Comparison of ENCODE assay signal across 18 mouse cellular contexts in the genomic region with DNA sequence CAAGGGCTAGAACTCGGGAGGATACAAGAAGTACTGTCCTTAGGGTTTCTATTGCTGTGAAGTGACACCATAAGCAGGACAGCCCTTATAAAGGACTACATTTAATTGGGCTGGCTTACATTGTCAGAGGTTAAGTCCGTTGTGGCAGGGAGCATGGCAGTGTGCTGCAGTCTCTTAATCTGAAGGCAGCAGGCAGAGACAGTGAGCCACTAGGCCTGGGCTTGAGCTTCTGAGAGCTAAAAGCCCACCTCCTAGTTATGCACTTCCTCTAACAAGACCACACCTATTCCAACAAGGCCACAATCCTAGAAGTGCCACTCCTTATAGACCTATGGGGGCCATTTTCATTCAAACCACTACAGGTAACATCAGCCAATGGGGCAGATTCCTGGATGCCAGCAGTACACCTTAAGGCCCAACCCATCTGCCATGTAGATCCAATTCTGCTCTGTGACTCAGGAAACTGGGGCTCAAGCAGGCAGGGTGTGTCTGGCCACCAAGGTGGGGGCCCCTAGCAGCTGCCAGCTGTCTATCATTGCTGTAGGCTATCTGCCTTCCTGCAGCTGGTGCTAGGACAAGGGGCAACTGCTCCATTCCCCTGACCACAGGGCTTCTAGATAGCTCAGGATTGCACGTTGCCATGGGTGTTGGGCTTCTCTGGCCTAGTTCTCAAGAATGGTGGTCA. TPM values are rescaled to one million over a fixed set of nuclear protein-coding genes. Genes with fewer than 3 reads are reported as not detected.
DNase-seq lines count a peak whose midpoint lies in the region; ATAC-seq and TF ChIP-seq lines count a peak whose summit lies in the region.
"Had no signal": no experiment of that assay in that cellular context is flagged by ENCODE, and none has a peak within 500 bp of the region (broad histone marks: within the 10 kb centered on the region; RNA-seq: fewer than 3 reads in every experiment).

No protein-coding gene starts in this region.

- no peak overlapping the region for H3K9ac ChIP-seq in intestine, embryonic 14.5 days (ENCODE audit: low read length)
- H3K9ac ChIP-seq in liver, postnatal 0 days (replicated peaks), result no peak overlapping the region
- H3K9ac ChIP-seq: forebrain, embryonic 12.5 days; heart, embryonic 15.5 days; midbrain, embryonic 15.5 days had no signal

- 86% methylated on average over 3 of the region's 3 CpGs for WGBS in intestine, embryonic 14.5 days
- 53% methylated on average over 3 of the region's 3 CpGs for WGBS in liver, postnatal 0 days (ENCODE audit: insufficient replicate concordance)
- WGBS in cerebellum, adult 2 months, result 83% methylated on average over 3 of the region's 3 CpGs

- no peak overlapping the region for H3K4me2 ChIP-seq in intestine, embryonic 14.5 days (ENCODE audit: low read length)
- no peak overlapping the region for H3K4me2 ChIP-seq in liver, postnatal 0 days (ENCODE audit: low read depth, low read length)
- H3K4me2 ChIP-seq: forebrain, embryonic 12.5 days; heart, embryonic 15.5 days; midbrain, embryonic 15.5 days had no signal

- intact Hi-C loops in left cerebral cortex, postnatal 25 days (cut with DNase I), result no loop called here

- ATAC-seq in megakaryocyte, adult 5-6 weeks (ENCODE audit: poor library complexity, severe bottlenecking), result no peak
- 0 out of 2 replicates have a peak, but pooled peaks have one; percentile 30 for ATAC-seq in intestine, embryonic 14.5 days (replicated peaks; ENCODE audit: low FRiP score, low TSS enrichment, low read depth)
- ATAC-seq in liver, postnatal 0 days, result peak; percentile 93
- ATAC-seq: hindbrain, postnatal 0 days; midbrain, embryonic 15.5 days had no signal

- peak overlapping the region; percentile 19 for H3K4me3 ChIP-seq in megakaryocyte, embryonic 14.5 days (replicated peaks)
- no peak overlapping the region for H3K4me3 ChIP-seq in intestine, embryonic 14.5 days (ENCODE audit: low read depth, low read length)
- no peak overlapping the region for H3K4me3 ChIP-seq in liver, postnatal 0 days (ENCODE audit: low read depth, low read length)
- H3K4me3 ChIP-seq in cerebellum, adult 2 months (replicated peaks; ENCODE audit: insufficient read depth, low read depth, low read length), result no peak overlapping the region
- H3K4me3 ChIP-seq: embryonic facial prominence, embryonic 10.5 days; forebrain, embryonic 12.5 days; heart, embryonic 15.5 days; midbrain, embryonic 15.5 days had no signal

- H3K27ac ChIP-seq in intestine, embryonic 14.5 days (ENCODE audit: low read depth), result no peak overlapping the region
- peak overlapping the region; percentile 29; the same call in 1 of the 2 replicates for H3K27ac ChIP-seq in liver, postnatal 0 days (ENCODE audit: low read depth)
- H3K27ac ChIP-seq in cerebellum, adult 2 months (ENCODE audit: insufficient read depth, low read length), result no peak overlapping the region
- H3K27ac ChIP-seq: forebrain, embryonic 12.5 days; heart, embryonic 15.5 days; hindbrain, postnatal 0 days; midbrain, embryonic 15.5 days had no signal

- TF ChIP-seq POLR2A in cerebellum, adult 2 months (IDR thresholded peaks at IDR 0.05; ENCODE audit: borderline replicate concordance, insufficient read depth, low read length), result no peak

- no peak for DNase-seq in intestine, embryonic 14.5 days (ENCODE audit: low spot score)
- DNase-seq in liver, postnatal 0 days, result peak; percentile 37
- no peak for DNase-seq in right cerebral cortex, postnatal 10 days (ENCODE audit: low spot score in 2 of 2)
- no peak for DNase-seq in kidney, postnatal 10 days
- no peak for DNase-seq in cerebellum, adult 2 months
- DNase-seq in left cerebral cortex, postnatal 25 days (ENCODE audit: low spot score in 2 of 2), result no peak
- DNase-seq: cerebellum, adult 18-20 months; gastrocnemius, postnatal 10 days; kidney, postnatal 36 days; lung, postnatal 10 days; right cerebral cortex, postnatal 25 days had no signal

- H3K9me3 ChIP-seq in megakaryocyte, embryonic 14.5 days, result peaks cover 18% of the 10 kb centered on the region
- 0 out of 2 replicates have a peak, but pooled peaks cover 5% of the 10 kb centered on the region for H3K9me3 ChIP-seq in intestine, embryonic 14.5 days (ENCODE audit: control insufficient read depth, low read length)
- H3K9me3 ChIP-seq in liver, postnatal 0 days (ENCODE audit: low read length), result no peaks in the 10 kb centered on the region; the same call in 1 of the 2 replicates
- H3K9me3 ChIP-seq: embryonic facial prominence, embryonic 10.5 days; forebrain, embryonic 12.5 days; heart, embryonic 15.5 days; midbrain, embryonic 15.5 days had no signal

- H3K36me3 ChIP-seq in megakaryocyte, embryonic 14.5 days (replicated peaks; ENCODE audit: low read length), result peaks cover 55% of the 10 kb centered on the region
- H3K36me3 ChIP-seq in intestine, embryonic 14.5 days (ENCODE audit: control insufficient read depth, insufficient read depth, low read length), result peaks cover 20% of the 10 kb centered on the region
- peaks cover 7% of the 10 kb centered on the region; the same call in 1 of the 2 replicates for H3K36me3 ChIP-seq in liver, postnatal 0 days (replicated peaks; ENCODE audit: insufficient read depth, low read length)
- H3K36me3 ChIP-seq: midbrain, embryonic 15.5 days had no signal

- no peak for TF ChIP-seq CTCF in liver, postnatal 0 days (IDR thresholded peaks at IDR 0.05; ENCODE audit: low read depth)
- no peak for TF ChIP-seq CTCF in cerebellum, adult 2 months (IDR thresholded peaks at IDR 0.05; ENCODE audit: borderline replicate concordance, insufficient read depth, low read depth, low read length)

- peak; percentile 77 for TF ChIP-seq EP300 in liver, postnatal 0 days (IDR thresholded peaks at IDR 0.05; ENCODE audit: low read depth)

- H3K27me3 ChIP-seq in megakaryocyte, embryonic 14.5 days (replicated peaks), result no peaks in the 10 kb centered on the region
- H3K27me3 ChIP-seq in intestine, embryonic 14.5 days (replicated peaks; ENCODE audit: control insufficient read depth, insufficient read depth, low read length), result no peaks in the 10 kb centered on the region
- H3K27me3 ChIP-seq in liver, postnatal 0 days (ENCODE audit: insufficient read depth, low read length), result no peaks in the 10 kb centered on the region
- no peaks in the 10 kb centered on the region for H3K27me3 ChIP-seq in cerebellum, adult 2 months (ENCODE audit: control insufficient read depth, insufficient read depth, low read length)
- H3K27me3 ChIP-seq: forebrain, embryonic 12.5 days; heart, embryonic 15.5 days; midbrain, embryonic 15.5 days had no signal

- peaks cover 41% of the 10 kb centered on the region for H3K4me1 ChIP-seq in megakaryocyte, embryonic 14.5 days
- H3K4me1 ChIP-seq in intestine, embryonic 14.5 days (replicated peaks; ENCODE audit: control insufficient read depth, insufficient read depth, low read length), result no peaks in the 10 kb centered on the region
- H3K4me1 ChIP-seq in liver, postnatal 0 days (ENCODE audit: insufficient read depth), result no peaks in the 10 kb centered on the region
- H3K4me1 ChIP-seq in cerebellum, adult 2 months (ENCODE audit: control insufficient read depth, insufficient read depth, low read length), result no peaks in the 10 kb centered on the region

RNA-seq across cellular contexts. Expression of gene Pepd, which starts 56.7 kb away (rescaled TPM):
- polyA plus RNA-seq in megakaryocyte, embryonic 14.5 days (2012; ENCODE audit: insufficient read depth, low replicate concordance), result 4.0 and 8.1 TPM in 2 replicates
- 43.8 and 61.5 TPM in 2 replicates for total RNA-seq in megakaryocyte, adult 5-6 weeks (2015)
- total RNA-seq in megakaryocyte, adult 5-6 weeks (2017), result 50.2 and 54.4 TPM in 2 replicates
- polyA plus RNA-seq in intestine, embryonic 14.5 days (2014; fragmentation: Nextera tagmentation; extraction: Ambion mirVana), result 80.3 and 80.7 TPM in 2 replicates
- polyA plus RNA-seq in liver, postnatal 0 days (2015; fragmentation: Nextera tagmentation; extraction: Ambion mirVana), result 27.5 and 30.2 TPM in 2 replicates
- polyA plus RNA-seq in cerebellum, adult 2 months (2012; rRNA removed), result 55.1 and 58.7 TPM in 2 replicates
- total RNA-seq in left cerebral cortex, postnatal 25 days (2021), result 10 to 100 TPM; 29.5 to 32.6 TPM
